Mouse (Mus musculus): ENCODE results near the gene Aak1.

Aak1 gene

DNA sequence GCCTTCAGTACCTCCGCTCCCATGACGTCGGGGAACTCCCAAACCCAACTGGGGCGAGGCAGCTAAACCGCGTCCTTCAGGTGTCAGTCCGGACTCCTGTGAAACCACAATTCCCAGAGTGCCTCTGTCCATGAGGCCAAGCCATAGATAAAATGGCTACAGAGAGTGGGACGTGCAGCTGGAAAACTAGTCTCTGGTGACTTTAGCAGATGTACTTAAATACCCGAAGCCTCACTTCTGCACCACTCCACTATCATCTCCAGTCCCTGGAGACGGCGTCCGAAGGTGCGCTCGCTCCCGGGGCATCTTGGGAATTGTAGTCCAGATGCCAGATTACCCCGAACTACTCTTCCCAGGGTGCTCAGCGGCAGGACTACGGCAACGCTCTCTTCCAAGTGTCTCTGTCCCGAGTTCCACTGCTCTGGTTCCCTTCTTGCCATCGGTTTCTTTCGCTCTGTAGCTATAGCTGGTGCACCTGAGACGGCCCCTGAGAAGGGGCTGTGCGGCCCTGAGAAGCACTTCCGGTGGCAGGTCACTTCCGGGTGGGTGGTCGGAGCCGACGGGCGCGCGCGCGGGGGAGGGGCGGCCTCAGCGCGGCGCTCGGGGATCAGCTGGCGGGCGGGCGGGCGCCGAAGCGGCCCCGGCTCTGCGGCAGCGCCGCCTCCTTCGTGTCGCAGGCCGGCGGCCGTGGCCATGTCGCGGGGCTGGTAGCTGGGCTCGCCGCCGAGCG, at the start of gene Aak1:
Gene Aak1, plus strand, starts transcription at position 603 of the 730 bp plus-strand sequence.
- peak; percentile 87 for DNase-seq (ENCODE audit: low read depth, low spot score)

GRCm38 (mm10) chr6:86800467-86800866, 48.9 kb upstream of the Aak1 start:
- no peak for DNase-seq (ENCODE audit: low read depth, low spot score)

- DNase-seq (ENCODE audit: low read depth, low spot score) = no peak
These were observed 47.9 kb upstream of the Aak1 start for GRCm38 (mm10) chr6:86801431-86801830.

- DNase-seq (ENCODE audit: low read depth, low spot score) = no peak
These were observed 44.7 kb upstream of the Aak1 start for GRCm38 (mm10) chr6:86804646-86805045.

DNA sequence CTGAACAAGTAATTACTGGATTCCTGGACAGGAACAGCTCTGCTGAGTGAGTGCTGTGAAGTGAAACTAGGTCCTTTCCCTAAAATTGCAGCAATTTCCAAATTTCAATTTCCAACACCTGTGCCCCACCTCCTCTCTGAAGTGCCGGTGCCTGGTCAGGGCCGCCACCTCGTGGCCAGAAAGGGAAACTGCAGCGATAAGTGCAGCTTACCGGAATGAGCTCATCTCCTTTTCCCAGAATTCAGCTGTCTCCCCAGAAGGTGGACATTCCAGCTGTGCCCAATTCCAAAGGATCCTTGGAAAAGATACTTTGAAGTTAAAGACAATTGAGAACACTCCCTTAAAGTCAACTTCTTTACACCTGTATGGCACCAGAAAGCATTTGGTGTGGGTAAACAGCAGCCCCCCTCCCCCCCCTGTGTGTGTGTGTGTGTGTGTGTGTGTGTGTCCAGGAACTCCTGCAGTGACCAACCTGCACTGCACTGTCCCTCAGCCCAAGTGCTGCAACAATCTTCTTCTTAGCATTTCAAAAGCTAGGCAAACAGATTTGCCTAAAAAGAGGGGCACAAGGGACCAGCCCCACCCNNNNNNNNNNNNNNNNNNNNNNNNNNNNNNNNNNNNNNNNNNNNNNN, 42.7 kb upstream of the Aak1 start:
- DNase-seq (ENCODE audit: low read depth, low spot score) = peak; percentile 49

DNA sequence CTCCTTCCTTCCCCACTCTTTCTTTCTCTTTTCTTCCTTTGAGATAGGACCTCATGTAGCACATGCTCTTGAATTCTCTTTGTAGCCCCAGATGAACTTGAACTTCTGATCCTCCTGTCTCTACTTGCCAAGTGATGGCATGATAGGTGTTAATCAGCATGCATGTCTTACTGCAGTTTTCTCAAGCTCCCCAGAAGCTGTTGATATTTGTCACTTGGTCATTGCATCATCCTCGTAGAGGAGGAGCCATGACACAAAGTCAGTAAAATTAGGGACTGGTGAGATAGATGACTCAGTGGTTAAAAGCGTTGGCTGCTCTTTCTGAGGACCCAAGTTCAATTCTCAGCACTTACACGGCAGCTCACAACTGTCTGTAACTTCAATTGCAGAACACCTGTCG, 36.4 kb upstream of the Aak1 start:
- DNase-seq (ENCODE audit: low read depth, low spot score) = no peak

GRCm38 (mm10) chr6:86813341-86813740, 36.0 kb upstream of the Aak1 start:
- DNase-seq (ENCODE audit: low read depth, low spot score) = no peak

DNA sequence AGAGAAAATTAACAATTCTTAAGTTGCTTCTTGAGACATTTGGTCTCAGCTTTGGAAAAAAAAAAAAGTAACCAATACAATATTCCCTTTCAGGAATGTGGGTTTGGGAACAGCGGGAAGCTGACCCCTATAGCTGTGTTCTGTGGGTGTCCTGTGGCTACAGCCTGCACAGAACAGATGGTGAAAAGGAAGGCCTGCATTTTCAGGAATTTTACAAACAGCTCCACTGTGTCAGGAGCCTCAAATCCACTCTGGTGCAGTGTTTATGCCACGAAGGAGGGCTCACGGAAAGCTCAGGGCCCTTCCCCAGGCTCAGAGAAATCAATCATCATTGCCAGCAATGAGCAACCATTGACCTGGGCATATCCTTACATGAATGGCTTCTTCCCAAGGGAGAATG, 34.4 kb upstream of the Aak1 start:
- no peak for DNase-seq (ENCODE audit: low read depth, low spot score)

DNA sequence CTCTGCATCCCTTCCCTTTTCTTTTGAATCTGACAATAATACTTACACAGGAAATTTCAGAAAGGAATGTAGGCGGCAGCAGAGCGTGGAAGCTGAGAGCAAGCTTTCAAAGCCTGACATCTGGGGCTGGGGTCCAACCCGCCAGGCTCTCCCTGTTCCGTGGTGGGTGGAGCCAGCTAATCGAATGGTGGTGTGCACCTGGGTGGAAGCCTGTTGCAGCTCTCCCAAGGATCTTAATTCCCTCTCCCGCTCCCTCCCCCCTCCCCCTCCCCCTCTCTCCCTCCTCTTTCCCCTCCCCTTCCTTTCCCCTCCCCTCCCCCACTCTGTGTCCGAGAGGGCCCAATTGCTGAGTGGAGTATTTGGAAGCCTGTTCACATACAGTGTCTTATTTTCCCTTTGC, 33.9 kb upstream of the Aak1 start:
- DNase-seq (ENCODE audit: low read depth, low spot score) = no peak

- DNase-seq (ENCODE audit: low read depth, low spot score) = peak; percentile 68
These were observed 32.7 kb upstream of the Aak1 start for GRCm38 (mm10) chr6:86816586-86816985.

- no peak for DNase-seq (ENCODE audit: low read depth, low spot score)
These were observed 30.4 kb upstream of the Aak1 start for GRCm38 (mm10) chr6:86818914-86819313.

DNA sequence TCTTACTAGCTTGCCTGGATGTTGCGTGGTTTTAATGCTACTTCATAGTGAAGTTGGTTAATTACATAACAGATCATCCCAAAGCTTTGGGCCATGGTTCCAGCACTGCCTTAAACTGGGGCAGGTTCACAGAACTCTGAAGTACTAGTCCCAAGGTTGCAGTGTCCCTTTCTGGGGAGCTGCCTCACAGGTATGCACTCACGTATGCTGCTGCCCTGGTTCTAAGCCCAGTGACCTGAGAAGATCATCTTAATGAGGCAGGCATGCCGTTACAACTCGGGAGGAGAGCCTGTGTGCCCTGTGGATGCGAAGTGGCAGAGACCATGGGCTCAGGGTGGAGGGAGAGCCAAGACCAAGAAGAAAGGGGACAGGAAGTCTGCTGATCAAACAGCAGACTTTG, 29.4 kb upstream of the Aak1 start:
- no peak for DNase-seq (ENCODE audit: low read depth, low spot score)

GRCm38 (mm10) chr6:86820690-86821089, 28.6 kb upstream of the Aak1 start:
- no peak for DNase-seq (ENCODE audit: low read depth, low spot score)

DNA sequence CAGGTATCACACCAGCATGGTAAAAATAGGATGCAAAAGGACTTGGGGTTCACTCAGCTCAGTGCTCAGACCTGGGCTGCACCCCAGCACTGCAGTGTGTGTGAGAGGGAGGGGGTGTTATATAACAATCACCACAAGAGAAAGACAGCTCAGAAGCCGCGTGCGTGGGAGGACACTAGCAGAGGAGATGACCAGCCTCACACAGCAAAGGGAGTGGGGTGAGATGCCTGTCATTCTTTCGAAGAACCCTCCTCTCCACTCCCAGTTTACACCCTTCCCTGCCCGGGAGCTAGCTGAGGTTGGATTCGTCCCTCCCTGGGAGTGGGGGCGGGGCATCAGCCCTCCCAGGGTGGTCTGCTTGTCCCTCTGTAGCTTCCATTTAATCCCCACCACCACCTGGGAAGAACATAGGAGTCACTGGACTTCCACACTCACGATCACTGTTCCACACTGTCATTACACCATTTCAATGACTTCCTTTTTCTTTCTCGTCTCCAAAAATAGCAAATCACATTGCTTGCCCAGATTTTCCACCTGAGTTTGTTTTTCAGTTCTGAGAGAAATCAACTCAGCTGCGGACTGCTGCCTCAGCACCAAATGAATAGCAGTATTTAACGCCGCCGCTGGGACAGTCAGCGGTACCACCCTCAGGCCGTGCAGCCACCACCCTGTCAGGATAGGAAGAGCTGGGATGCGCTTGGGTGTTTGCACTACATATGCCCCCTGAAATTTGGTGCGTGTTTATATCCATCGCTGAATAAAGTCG, 26.8 kb upstream of the Aak1 start:
- peak; percentile 42 for DNase-seq (ENCODE audit: low read depth, low spot score)

- no peak for DNase-seq (ENCODE audit: low read depth, low spot score)
These were observed 26.3 kb upstream of the Aak1 start for GRCm38 (mm10) chr6:86823051-86823431.

- DNase-seq (ENCODE audit: low read depth, low spot score) = no peak
These were observed 25.5 kb upstream of the Aak1 start for GRCm38 (mm10) chr6:86823824-86824223.

- no peak for DNase-seq (ENCODE audit: low read depth, low spot score)
These were observed 24.9 kb upstream of the Aak1 start for GRCm38 (mm10) chr6:86824401-86824800.

GRCm38 (mm10) chr6:86827432-86827831, 21.9 kb upstream of the Aak1 start:
- no peak for DNase-seq (ENCODE audit: low read depth, low spot score)

DNA sequence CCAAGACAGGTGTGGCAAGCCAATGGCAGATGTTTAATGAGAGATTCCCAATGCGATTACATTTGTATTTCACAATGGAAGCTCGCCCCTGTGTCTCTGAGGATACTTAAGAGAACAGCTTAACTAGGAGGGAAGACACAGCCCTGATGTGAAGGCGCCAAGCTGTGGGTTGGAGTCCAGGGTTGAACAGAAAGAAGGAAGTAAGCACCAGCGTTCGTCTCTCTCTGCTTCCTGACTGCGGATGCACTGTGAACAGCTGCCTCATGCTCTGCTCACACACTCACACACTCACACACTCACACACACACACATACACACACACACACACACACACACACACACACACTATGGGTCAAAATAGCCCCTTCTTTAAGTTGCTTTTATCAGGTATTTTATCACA, 19.5 kb upstream of the Aak1 start:
- DNase-seq (ENCODE audit: low read depth, low spot score) = no peak

DNA sequence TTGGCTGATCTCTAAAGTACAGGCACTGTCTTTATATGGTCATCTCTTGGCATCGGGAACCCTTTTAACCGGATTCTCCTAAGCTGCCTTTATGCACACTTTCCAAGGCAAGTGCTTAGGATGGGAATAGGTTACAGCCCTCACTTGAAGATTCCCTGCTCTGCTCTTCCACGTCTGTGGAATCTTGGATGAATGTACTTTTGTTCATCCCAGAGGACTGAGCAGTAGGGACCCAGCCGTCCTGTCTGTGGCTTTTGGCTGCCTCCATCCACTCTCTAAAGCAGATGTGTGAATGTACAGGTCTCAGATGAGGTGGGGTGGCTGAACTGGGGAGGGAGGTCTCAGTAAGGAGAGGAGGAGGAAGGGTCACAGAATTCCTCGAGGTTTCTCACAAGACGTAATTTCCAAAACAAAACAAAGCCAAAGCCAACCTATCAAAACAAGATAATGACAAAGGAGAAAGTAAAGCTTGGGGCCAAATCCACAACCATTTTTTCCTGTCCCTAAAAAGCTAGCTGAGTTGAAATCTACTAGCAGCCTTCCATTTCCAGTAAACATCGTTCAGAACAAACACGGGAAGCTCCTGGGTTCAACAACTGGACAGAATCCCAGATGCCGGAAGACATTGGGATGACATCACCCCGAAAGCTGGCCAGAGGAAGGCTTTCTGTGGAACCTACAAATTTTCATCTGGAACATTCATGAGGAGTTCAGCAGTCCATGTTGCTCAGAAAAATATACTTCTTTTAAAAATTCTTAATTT, 18.4 kb upstream of the Aak1 start:
- DNase-seq (ENCODE audit: low read depth, low spot score) = no peak

DNA sequence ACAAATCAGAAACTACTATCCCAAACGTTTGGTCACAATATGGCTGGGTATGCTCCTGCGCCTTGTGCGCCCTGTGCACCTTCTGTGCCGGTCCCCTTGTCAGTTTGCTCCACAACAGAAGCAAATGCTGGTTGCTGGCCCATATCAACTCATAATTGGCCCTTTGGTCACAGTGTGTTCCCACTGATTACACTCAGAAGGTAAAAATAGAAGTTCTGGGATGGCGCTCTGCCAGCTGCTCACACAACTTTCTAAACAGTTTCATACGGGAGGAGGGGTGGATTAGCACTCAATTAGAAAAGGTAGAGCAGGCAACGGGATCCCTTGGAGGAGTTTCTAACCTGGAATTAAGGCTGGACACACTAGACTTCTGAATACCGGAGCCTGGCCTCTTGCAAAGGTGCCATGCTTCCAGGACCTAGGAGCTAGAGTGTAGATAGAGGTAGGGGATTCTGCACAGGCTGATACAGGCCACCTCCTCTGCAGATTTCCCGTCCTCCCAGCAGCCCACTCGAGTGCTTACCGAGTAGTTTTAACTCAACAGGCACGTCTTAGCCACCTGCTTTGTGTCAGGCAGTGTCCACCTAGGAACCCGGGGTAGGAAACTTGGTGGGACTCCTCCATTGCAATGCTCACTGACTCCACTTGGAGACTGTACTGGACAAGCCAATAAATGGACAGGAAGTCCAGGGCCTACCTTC, 16.4 kb upstream of the Aak1 start:
- DNase-seq (ENCODE audit: low read depth, low spot score) = no peak
